Mouse (Mus musculus): ENCODE results near the gene H2-Q10. TPM values are rescaled to one million over a fixed set of nuclear protein-coding genes. Genes with fewer than 3 reads are reported as not detected.
"Not testable (repeated sequence)": the region's sequence is repeated elsewhere in the genome, so short reads cannot be mapped to it uniquely, and the experiment has no call there.

H2-Q10 gene
- 0.11 and 0.17 TPM in 2 replicates for polyA plus RNA-seq (2016; fragmentation: Nextera tagmentation; extraction: Ambion mirVana)

DNA sequence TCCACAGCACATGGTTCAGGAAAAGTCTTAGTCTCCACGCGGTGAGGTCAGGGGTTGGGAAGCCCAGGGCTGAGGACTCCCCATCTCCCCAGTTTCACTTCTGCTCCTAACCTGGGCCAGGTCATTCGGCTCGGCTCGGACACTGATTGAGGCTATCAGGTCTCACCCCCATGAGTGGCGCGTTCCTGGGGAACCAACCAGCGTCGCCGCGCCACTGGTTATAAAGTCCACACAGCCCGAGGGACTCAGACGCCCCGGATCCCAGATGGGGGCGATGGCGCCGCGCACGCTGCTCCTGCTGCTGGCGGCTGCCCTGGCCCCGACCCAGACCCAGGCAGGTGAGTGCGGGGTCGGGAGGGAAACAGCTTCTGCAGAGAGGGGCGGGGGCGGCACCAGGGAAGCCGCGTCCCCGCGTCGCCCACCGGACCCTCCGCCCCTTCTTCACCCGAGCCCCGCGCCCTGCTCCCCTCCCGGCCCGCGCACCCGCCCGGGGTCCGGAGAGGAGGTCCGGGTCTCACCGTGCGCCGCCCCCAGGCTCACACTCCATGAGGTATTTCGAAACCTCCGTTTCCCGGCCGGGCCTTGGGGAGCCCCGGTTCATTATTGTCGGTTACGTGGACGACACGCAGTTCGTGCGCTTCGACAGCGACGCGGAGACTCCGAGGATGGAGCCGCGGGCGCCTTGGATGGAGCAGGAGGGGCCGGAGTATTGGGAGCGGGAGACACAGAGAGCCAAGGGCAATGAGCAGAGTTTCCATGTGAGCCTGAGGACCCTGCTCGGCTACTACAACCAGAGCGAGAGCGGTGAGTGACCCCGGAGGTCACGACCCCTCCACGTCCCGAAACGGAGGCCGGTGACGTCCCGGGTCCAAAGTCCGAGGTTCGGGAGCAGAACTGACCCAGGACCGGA is at the start of gene H2-Q10:
Gene H2-Q10 (plus strand): TSS at position 248 of the 910 bp plus-strand sequence.
- H3K27ac ChIP-seq, result no peak within 1 kb of the TSS
- H3K9me3 ChIP-seq, result no peaks in the 10 kb centered on the region
- H3K4me2 ChIP-seq (replicated peaks), result peak within 1 kb of the TSS; percentile 86
- H3K4me1 ChIP-seq, result peaks cover 5% of the 10 kb centered on the region
- WGBS, result 2% methylated on average over 80 of the region's 80 CpGs
- ATAC-seq (ENCODE audit: insufficient number of reproducible peaks, insufficient read depth, low FRiP score, low TSS enrichment), result no peak
- peak within 1 kb of the TSS; percentile 49 for H3K9ac ChIP-seq
- H3K36me3 ChIP-seq, result no peaks in the 10 kb centered on the region
- peak within 1 kb of the TSS; percentile 48 for H3K4me3 ChIP-seq
- peaks cover 30% of the 10 kb centered on the region for H3K27me3 ChIP-seq

DNA sequence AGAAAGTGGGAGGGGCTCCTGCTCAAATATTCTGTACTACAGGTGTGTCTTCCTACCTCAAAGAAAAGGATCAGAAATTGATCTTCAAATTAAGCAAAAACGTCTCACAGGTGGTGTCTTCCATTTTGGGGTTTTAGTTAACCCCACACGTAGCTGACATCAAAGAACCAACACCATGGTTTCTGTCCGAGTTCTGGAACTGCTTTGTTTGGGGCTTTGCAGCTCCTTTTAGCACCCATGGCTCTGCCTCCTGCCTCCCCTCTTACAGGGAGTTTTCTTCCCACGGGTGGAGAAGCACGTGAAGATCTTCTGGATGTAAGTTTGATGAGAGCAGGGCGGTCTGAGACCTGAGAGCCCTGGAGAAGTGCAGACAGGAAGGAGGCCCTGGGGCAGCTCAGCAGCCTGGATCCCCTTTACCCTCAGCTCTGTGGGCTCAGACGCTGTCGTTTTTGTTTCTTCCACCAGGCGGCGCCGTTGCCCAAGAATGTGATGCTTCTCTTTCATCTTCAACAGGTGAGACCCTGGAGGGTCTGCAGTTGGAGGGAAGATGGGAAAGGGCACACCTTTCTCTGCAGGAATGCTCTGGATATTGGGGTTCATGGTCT is 49.6 kb upstream of the H2-Q10 start:
- not testable (repeated sequence) for H3K9me3 ChIP-seq; H3K4me3 ChIP-seq; H3K9ac ChIP-seq; H3K36me3 ChIP-seq; ATAC-seq (ENCODE audit: insufficient number of reproducible peaks, insufficient read depth, low FRiP score, low TSS enrichment); H3K4me1 ChIP-seq; H3K4me2 ChIP-seq (replicated peaks); H3K27ac ChIP-seq
- 14% methylated on average over 11 of the region's 11 CpGs for WGBS
- H3K27me3 ChIP-seq, result peaks cover 30% of the 10 kb centered on the region

DNA sequence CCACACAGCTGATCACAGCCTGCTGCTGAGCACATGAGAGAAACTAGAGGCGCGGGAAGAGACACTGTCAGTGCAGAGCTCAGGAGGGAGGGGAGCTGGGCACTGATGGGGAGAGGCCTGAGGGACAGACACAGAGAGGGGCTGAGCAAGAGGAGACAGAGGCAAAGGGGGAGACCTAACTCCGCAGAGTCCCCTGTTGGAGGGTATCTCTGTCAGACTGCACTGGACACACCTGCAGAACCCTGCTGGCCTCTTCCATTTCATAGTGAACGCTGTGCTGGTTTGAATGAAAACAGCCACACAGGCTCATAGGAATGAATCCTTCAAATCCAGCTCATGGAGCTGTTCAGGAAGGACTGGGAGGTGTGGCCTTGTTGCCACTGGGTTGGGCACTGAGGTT is 48.6 kb upstream of the H2-Q10 start:
- ATAC-seq (ENCODE audit: insufficient number of reproducible peaks, insufficient read depth, low FRiP score, low TSS enrichment); H3K9me3 ChIP-seq; H3K9ac ChIP-seq; H3K27ac ChIP-seq; H3K36me3 ChIP-seq; H3K4me3 ChIP-seq; H3K4me1 ChIP-seq; H3K4me2 ChIP-seq (replicated peaks): not testable (repeated sequence)
- WGBS, result 85% methylated on average over 4 of the region's 4 CpGs
- H3K27me3 ChIP-seq, result peaks cover 40% of the 10 kb centered on the region

DNA sequence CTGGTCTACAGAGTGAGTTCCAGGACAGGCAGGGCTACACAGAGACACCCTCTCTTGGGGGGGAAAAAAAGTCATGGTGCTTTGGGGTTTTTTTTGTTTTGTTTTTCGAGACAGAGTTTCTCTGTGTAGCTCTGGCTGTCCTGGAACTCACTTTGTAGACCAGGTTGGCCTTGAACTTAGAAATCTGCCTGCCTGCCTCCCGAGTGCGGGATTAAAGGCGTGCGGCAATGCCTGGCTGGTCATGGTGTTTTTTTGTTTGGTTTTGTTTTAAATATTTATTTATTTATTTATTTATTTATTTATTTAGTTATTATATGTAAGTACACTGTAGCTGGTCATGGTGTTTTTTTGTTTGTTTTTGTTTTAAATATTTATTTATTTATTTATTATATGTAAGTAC is 47.5 kb upstream of the H2-Q10 start:
- ATAC-seq (ENCODE audit: insufficient number of reproducible peaks, insufficient read depth, low FRiP score, low TSS enrichment); H3K4me2 ChIP-seq (replicated peaks); H3K9ac ChIP-seq; H3K4me3 ChIP-seq; H3K36me3 ChIP-seq; H3K9me3 ChIP-seq; H3K27ac ChIP-seq; H3K4me1 ChIP-seq: not testable (repeated sequence)
- WGBS, result 86% methylated on average over 5 of the region's 5 CpGs
- H3K27me3 ChIP-seq, result peaks cover 42% of the 10 kb centered on the region

DNA sequence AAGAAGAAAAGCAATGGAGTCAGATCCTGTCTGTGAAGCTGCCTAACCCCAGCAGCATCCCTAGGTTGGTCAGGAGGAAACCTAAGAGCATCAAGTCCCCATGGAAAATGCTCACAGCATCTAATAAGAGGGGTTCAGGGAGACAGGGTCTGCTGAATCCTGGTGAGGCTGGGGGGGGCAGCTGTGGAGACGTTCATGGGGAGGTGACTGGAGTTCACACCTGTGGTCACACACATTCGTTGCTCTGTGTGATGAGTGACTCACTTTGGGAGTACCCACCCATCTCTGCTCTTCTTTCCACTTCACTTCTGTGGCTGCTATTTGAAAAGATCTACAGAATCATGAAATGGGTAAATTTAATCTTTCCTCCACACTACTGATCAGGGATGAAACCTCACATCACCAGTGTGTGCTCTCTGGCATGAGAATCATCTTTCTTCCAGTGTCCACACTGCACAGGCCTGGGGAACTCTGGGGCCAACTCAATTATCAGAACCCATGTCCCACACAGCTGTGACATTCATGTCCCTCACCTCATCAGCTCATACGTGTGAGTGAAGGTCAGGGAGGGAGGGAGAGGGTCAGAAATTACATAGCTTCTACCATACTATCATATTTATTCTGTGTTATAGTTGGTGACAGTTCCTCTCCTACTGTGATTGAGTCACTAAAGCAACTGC is 46.6 kb upstream of the H2-Q10 start:
- H3K4me2 ChIP-seq (replicated peaks); H3K27ac ChIP-seq; H3K9me3 ChIP-seq; H3K9ac ChIP-seq; ATAC-seq (ENCODE audit: insufficient number of reproducible peaks, insufficient read depth, low FRiP score, low TSS enrichment); H3K4me1 ChIP-seq; H3K4me3 ChIP-seq; H3K36me3 ChIP-seq: not testable (repeated sequence)
- 68% methylated on average over 3 of the region's 3 CpGs for WGBS
- peaks cover 42% of the 10 kb centered on the region for H3K27me3 ChIP-seq

DNA sequence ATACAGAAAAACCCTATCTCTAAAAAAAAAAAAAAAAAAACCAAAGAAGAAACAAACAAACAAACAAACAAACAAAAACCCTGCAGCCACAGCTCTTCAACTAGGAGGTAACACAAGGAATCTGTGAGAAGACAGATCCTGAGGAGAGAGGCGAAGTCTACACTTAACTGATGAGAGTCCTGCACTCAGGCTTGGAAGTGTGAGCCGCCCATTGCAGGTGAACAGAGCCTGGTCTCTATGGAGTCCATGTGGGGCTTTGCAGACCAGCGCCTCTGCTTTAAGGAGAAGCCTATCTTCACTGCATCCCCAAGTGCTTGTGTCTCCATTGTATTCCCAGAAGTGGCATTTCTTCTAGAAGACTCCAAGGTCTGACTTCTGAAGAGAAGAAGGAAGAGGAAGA is 45.8 kb upstream of the H2-Q10 start:
- not testable (repeated sequence) for ATAC-seq (ENCODE audit: insufficient number of reproducible peaks, insufficient read depth, low FRiP score, low TSS enrichment); H3K4me3 ChIP-seq; H3K27ac ChIP-seq; H3K36me3 ChIP-seq; H3K4me2 ChIP-seq (replicated peaks); H3K4me1 ChIP-seq; H3K9ac ChIP-seq; H3K9me3 ChIP-seq
- peaks cover 39% of the 10 kb centered on the region for H3K27me3 ChIP-seq
- 78% methylated on average over 3 of the region's 3 CpGs for WGBS

DNA sequence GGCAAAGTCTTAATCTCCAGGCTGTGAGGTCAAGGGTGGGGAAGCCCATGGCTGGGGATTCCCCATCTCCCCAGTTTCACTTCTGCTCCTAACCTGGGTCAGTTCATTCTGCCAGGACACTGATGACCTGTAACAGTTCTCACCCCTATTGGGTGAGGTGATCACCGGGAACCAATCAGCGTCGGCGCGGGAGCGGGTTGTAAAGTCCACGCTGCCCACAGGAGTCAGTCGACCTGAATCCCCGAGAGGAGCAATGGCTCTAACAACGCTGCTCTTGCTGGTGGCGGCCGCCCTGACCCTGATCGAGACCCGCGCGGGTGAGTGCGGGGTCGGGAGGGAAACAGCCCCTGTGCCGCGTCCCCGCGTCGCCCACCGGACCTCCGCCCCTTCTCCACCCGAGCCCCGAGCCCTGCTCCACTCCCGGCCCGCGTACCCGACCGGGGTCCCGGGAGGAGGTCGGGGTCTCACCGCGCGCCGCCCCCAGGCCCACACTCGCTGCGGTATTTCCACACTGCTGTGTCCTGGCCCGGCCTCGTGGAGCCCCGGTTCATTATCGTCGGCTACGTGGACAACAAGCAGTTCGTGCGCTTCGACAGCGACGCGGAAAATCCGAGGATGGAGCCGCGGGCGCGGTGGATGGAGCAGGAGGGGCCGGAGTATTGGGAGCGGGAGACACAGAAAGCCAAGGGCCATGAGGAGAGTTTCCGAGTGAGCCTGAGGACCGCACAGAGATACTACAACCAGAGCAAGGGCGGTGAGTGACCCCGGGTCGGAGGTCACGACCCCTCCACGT is 45.1 kb upstream of the H2-Q10 start, which contains the start of gene H2-Q6:
Gene H2-Q6 (plus strand): TSS at position 227 of the 793 bp plus-strand sequence.
- H3K36me3 ChIP-seq, H3K4me1 ChIP-seq, H3K27ac ChIP-seq, H3K9me3 ChIP-seq: not testable (repeated sequence)
- 2% methylated on average over 62 of the region's 66 CpGs for WGBS
- H3K9ac ChIP-seq, result 0 out of 2 replicates have a peak within 1 kb of the TSS, but pooled peaks have one; percentile 24
- H3K4me3 ChIP-seq, result peak within 1 kb of the TSS; percentile 34
- peak within 1 kb of the TSS; percentile 61 for H3K4me2 ChIP-seq (replicated peaks)
- peaks cover 34% of the 10 kb centered on the region for H3K27me3 ChIP-seq
- peak; percentile 25; the same call in 1 of the 2 replicates for ATAC-seq (ENCODE audit: insufficient number of reproducible peaks, insufficient read depth, low FRiP score, low TSS enrichment)

DNA sequence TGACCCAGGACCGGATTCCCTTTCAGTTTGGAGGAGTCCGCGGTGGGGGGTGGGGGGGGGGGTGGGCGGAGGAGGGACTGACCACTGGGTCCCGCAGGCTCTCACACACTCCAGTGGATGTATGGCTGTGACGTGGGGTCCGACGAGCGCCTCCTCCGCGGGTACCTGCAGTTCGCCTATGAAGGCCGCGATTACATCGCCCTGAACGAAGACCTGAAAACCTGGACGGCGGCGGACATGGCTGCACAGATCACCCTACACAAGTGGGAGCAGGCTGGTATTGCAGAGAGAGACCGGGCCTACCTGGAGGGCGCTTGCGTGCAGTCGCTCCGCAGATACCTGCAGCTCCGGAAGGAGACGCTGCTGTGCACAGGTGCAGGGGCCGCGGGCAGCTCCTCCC is 44.4 kb upstream of the H2-Q10 start:
- not testable (repeated sequence) for H3K4me1 ChIP-seq, H3K36me3 ChIP-seq, H3K27ac ChIP-seq, H3K9me3 ChIP-seq
- 0 out of 2 replicates have a peak overlapping the region, but pooled peaks have one; percentile 15 for H3K9ac ChIP-seq
- H3K4me3 ChIP-seq, result peak overlapping the region; percentile 34
- 0 out of 2 replicates have a peak, but pooled peaks have one; percentile 38 for ATAC-seq (ENCODE audit: insufficient number of reproducible peaks, insufficient read depth, low FRiP score, low TSS enrichment)
- 13% methylated on average over 28 of the region's 28 CpGs for WGBS
- peaks cover 34% of the 10 kb centered on the region for H3K27me3 ChIP-seq
- peak overlapping the region; percentile 61 for H3K4me2 ChIP-seq (replicated peaks)

DNA sequence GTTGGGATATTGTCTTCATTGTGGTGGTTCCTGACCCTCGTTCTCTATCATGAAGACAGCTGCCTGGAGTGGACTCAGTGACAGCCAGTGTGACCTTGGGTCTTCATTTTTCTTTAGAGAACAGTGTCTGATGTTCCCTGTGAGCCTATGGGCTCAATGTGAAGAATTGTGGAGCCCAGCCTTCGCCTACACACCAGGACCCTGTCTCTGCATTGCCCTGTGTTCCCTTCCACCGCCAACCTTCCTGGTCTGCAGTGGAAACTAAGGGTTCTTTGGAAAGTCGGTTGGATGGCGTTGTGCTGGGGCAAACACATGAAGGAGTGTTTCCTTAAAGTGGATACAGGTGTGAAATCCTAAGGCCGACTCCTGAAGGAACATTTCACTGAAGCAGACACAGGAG is 41.0 kb upstream of the H2-Q10 start:
- H3K9me3 ChIP-seq; H3K4me1 ChIP-seq; ATAC-seq (ENCODE audit: insufficient number of reproducible peaks, insufficient read depth, low FRiP score, low TSS enrichment); H3K9ac ChIP-seq; H3K27ac ChIP-seq; H3K4me3 ChIP-seq; H3K4me2 ChIP-seq (replicated peaks); H3K36me3 ChIP-seq: not testable (repeated sequence)
- peaks cover 28% of the 10 kb centered on the region for H3K27me3 ChIP-seq
- WGBS, result 84% methylated on average over 6 of the region's 6 CpGs

DNA sequence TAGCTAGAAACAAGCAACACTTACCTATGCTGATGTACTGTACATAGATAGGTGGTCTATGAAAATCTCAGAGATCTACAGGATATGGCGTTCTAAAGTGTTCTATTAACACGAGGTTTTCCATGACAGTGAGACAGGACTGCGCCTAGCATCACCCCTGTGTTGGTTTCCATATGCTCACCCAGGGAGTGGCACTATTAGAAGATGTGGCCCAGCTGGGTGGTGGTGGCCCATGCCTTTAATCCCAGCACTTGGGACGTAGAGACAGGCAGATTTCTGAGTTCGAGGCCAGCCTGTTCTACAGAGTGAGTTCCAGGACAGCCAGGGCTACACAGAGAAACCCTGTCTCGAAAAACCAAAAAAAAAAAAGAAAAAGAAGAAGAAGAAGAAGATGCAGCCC is 39.2 kb upstream of the H2-Q10 start:
- H3K36me3 ChIP-seq; H3K9me3 ChIP-seq; H3K4me3 ChIP-seq; H3K9ac ChIP-seq; H3K27ac ChIP-seq; H3K4me2 ChIP-seq (replicated peaks); H3K4me1 ChIP-seq; ATAC-seq (ENCODE audit: insufficient number of reproducible peaks, insufficient read depth, low FRiP score, low TSS enrichment): not testable (repeated sequence)
- H3K27me3 ChIP-seq, result peaks cover 15% of the 10 kb centered on the region
- WGBS, result 87% methylated on average over 6 of the region's 6 CpGs

DNA sequence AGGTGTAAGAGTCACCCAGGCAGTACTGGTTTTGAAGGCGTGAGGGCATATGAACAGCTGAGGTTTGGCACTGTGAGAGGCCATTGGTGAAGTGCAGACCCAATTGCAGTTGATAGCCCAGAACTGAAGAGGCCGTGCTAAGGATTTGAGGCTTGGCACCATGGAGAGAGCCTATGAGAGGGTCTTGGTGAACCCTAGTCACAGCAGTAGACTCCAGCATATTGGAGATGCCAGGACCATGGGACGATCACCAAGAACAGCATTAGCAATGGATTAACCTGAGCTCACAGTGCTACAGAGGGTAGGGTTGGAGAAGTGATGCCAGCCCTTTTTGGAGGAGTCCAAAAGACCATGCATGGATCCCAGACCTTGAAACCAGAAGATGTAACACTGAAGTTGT is 37.7 kb upstream of the H2-Q10 start:
- H3K4me3 ChIP-seq; H3K36me3 ChIP-seq; H3K9ac ChIP-seq; ATAC-seq (ENCODE audit: insufficient number of reproducible peaks, insufficient read depth, low FRiP score, low TSS enrichment); H3K4me1 ChIP-seq; H3K27me3 ChIP-seq; H3K27ac ChIP-seq; H3K9me3 ChIP-seq; H3K4me2 ChIP-seq (replicated peaks): not testable (repeated sequence)
- WGBS, result 90% methylated on average over 3 of the region's 3 CpGs
